Mouse (Mus musculus): Measurements from ENCODE around the gene Kank2. TPM values are rescaled to one million over a fixed set of nuclear protein-coding genes. Genes with fewer than 3 reads are reported as not detected.

Kank2 gene
- polyA plus RNA-seq, 1 experiment = 11.3 TPM

GRCm38 (mm10) chr9:21729264-21729663, 69.3 kb downstream of the Kank2 start:
- DNase-seq (ENCODE audit: low read depth, low spot score) = no peak
- WGBS = 27% methylated on average over 7 of the region's 7 CpGs

- 71% methylated on average over 10 of the region's 10 CpGs for WGBS
- no peak for DNase-seq (ENCODE audit: low read depth, low spot score)
These were observed 70.2 kb downstream of the Kank2 start for GRCm38 (mm10) chr9:21728261-21728832.

GRCm38 (mm10) chr9:21726218-21726975, 72.1 kb downstream of the Kank2 start:
- DNase-seq (ENCODE audit: low read depth, low spot score) = no peak
- 28% methylated on average over 14 of the region's 14 CpGs for WGBS

GRCm38 (mm10) chr9:21725224-21726121, 73.1 kb downstream of the Kank2 start:
- WGBS = 40% methylated on average over 23 of the region's 23 CpGs
- DNase-seq (ENCODE audit: low read depth, low spot score) = no peak

GRCm38 (mm10) chr9:21724147-21724536, 74.4 kb downstream of the Kank2 start:
- WGBS = 1% methylated on average over 18 of the region's 18 CpGs
- peak; percentile 75 for DNase-seq (ENCODE audit: low read depth, low spot score)

- under 1% methylated on average over 47 of the region's 47 CpGs for WGBS
- peak; percentile 92 for DNase-seq (ENCODE audit: low read depth, low spot score)
These were observed 75.0 kb downstream of the Kank2 start, which contains the start of gene Ldlr for GRCm38 (mm10) chr9:21723377-21724146. Gene Ldlr, plus strand, starts transcription at chr9:21723483.

- WGBS = 54% methylated on average over 2 of the region's 2 CpGs
- DNase-seq (ENCODE audit: low read depth, low spot score) = no peak
These were observed 77.5 kb downstream of the Kank2 start for GRCm38 (mm10) chr9:21721036-21721435.

GRCm38 (mm10) chr9:21717015-21717414, 81.5 kb downstream of the Kank2 start:
- 82% methylated on average over 2 of the region's 2 CpGs for WGBS
- no peak for DNase-seq (ENCODE audit: low read depth, low spot score)

Other genes with a start within 250 kb of the Kank2 start
- gene Timm29, start 206.0 kb downstream of the Kank2 start, polyA plus RNA-seq (2012; rRNA removed) = 15.2 and 18.0 TPM in 2 replicates
- 31.1 and 38.2 TPM in 2 replicates for gene Yipf2, start 205.9 kb downstream of the Kank2 start, polyA plus RNA-seq (2012; rRNA removed)
- gene Smarca4, start 182.6 kb downstream of the Kank2 start, polyA plus RNA-seq (2012; rRNA removed) = 25.3 and 38.3 TPM in 2 replicates
- 64.7 and 74.0 TPM in 2 replicates for gene Ldlr, start 75.3 kb downstream of the Kank2 start, polyA plus RNA-seq (2012; rRNA removed)
- 28.5 and 31.7 TPM in 2 replicates for gene Spc24, start 38.4 kb downstream of the Kank2 start, polyA plus RNA-seq (2012; rRNA removed)
- gene Angptl8, start 36.8 kb upstream of the Kank2 start, polyA plus RNA-seq (2012; rRNA removed) = 6.2 and 7.6 TPM in 2 replicates
- gene Dock6, start 53.9 kb upstream of the Kank2 start, polyA plus RNA-seq (2012; rRNA removed) = 52.5 and 66.4 TPM in 2 replicates
- gene Rab3d, start 119.4 kb upstream of the Kank2 start, polyA plus RNA-seq (2012; rRNA removed) = 70.2 and 84.5 TPM in 2 replicates
- 0.98 and 1.9 TPM in 2 replicates for gene Ccdc159, start 128.7 kb upstream of the Kank2 start, polyA plus RNA-seq (2012; rRNA removed)
- gene Tmem205, start 128.8 kb upstream of the Kank2 start, polyA plus RNA-seq (2012; rRNA removed) = 101 and 102 TPM in 2 replicates
- 2.9 and 3.1 TPM in 2 replicates for gene Plppr2, start 138.3 kb upstream of the Kank2 start, polyA plus RNA-seq (2012; rRNA removed)
- 7.4 and 8.0 TPM in 2 replicates for gene Swsap1, start 157.0 kb upstream of the Kank2 start, polyA plus RNA-seq (2012; rRNA removed)
- 1.1 and 1.8 TPM in 2 replicates for gene Epor, start 164.8 kb upstream of the Kank2 start, polyA plus RNA-seq (2012; rRNA removed)
- 1.9 and 2.4 TPM in 2 replicates for gene Rgl3, start 190.7 kb upstream of the Kank2 start, polyA plus RNA-seq (2012; rRNA removed)
- gene Ccdc151, start 203.9 kb upstream of the Kank2 start, polyA plus RNA-seq (2012; rRNA removed) = 0.14 and 0.15 TPM in 2 replicates
- gene Prkcsh, start 204.1 kb upstream of the Kank2 start, polyA plus RNA-seq (2012; rRNA removed) = 127 and 130 TPM in 2 replicates

Data from large intestine, adult 2 months (tissue).